Mouse (Mus musculus) kidney, adult 2 months (tissue): ENCODE measurements at regions not wholly inside any gene's neighbourhood (a gene's known extent, or its start where the extent isn't known, plus 50 kb on each side); places are given as distances from the start of the nearest gene placed in this dataset.
A peak's percentile ranks its signal among the peaks of the same experiment; 100 is the strongest.

Experiments
- DNase-seq: peaks from one replicate; pipeline ENCODE4 v3.0.0; 2021
- H3K27ac ChIP-seq: fragments of 200-500 bp; 2 replicates; pipeline ENCODE4 v1.5.1; 2012; ENCODE audit warnings: low read depth, low read length, control low read depth, inconsistent platforms; ENCODE audit not compliant: insufficient read depth
- H3K27me3 ChIP-seq: fragments of 200-500 bp; replicated peaks from 2 replicates; pipeline ENCODE4 v1.6.1; 2012; ENCODE audit warnings: mild to moderate bottlenecking, moderate library complexity, low read length, inconsistent platforms; ENCODE audit not compliant: control insufficient read depth, insufficient read depth
- H3K36me3 ChIP-seq: fragments of 200-500 bp; 2 replicates; pipeline ENCODE4 v1.6.1; 2012; ENCODE audit warnings: mild to moderate bottlenecking, moderate library complexity, low read length, inconsistent platforms; ENCODE audit not compliant: control insufficient read depth, insufficient read depth
- H3K4me1 ChIP-seq: fragments of 200-500 bp; 2 replicates; pipeline ENCODE4 v1.6.1; 2011; ENCODE audit warnings: low read length; ENCODE audit not compliant: control insufficient read depth, insufficient read depth
- H3K4me3 ChIP-seq: fragments of 200-500 bp; 2 replicates; pipeline ENCODE4 v1.5.1; 2011; ENCODE audit warnings: mild to moderate bottlenecking, low read depth, low read length, control low read depth; ENCODE audit not compliant: insufficient read depth
- CTCF ChIP-seq: fragments of 200-500 bp; conservative IDR thresholded peaks from 2 replicates; pipeline ENCODE4 v1.5.1; 2011; ENCODE audit warnings: low read depth, mild to moderate bottlenecking, control low read depth, low read length, moderate library complexity, mixed read lengths; ENCODE audit not compliant: insufficient read depth, insufficient read length
- POLR2A ChIP-seq: fragments of 200-500 bp; IDR thresholded peaks from one replicate; pipeline ENCODE4 v1.6.1; 2011; ENCODE audit warnings: low read depth, low read length, control low read depth
- WGBS: fragments of 180-500 bp; shearing (Covaris S2); methylation state at CpG from one replicate; pipeline ENCODE4 v1.1.7; 2018; 5-methylcytosine and 5-hydroxymethylcytosine counted together

DNA sequence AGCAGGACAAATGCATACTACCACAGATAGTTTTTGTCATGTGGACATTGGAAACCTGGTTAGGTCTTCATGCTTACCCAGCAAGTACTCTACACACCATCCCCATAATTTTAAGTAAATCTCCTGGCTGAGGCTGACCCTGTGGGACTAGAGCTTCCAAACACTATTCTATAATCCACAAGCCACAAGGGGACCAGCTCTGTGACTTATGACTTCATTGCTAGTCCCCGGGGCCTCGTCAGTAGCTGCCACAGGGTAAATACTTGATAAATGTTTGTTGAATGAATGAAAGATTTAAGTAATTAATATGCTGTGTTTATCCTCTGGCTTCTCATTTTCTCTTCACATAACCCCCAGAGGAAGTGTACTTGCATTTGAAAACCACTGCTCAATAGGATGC, 423.0 kb downstream of the Cbln4 start:
- no peak for DNase-seq
- Histone ChIP-seq H3K27me3 (no peaks in the 10 kb centered on the region), H3K4me1 (no peaks in the 10 kb centered on the region), H3K27ac (no peak overlapping the region), H3K4me3 (no peak overlapping the region), H3K36me3 (no peaks in the 10 kb centered on the region)
- 81% methylated on average over 2 of the region's 2 CpGs for WGBS
- TF ChIP-seq CTCF = no peak
- TF ChIP-seq POLR2A = no peak

- H3K4me3 ChIP-seq = no peak overlapping the region
- no peak for DNase-seq
- H3K4me1 ChIP-seq = no peaks in the 10 kb centered on the region
- H3K36me3 ChIP-seq = no peaks in the 10 kb centered on the region
- no peaks in the 10 kb centered on the region for H3K27me3 ChIP-seq
- no peak for TF ChIP-seq CTCF
- no peak for TF ChIP-seq POLR2A
- H3K27ac ChIP-seq = no peak overlapping the region
- 74% methylated on average over 4 of the region's 4 CpGs for WGBS
Measured at GRCm38 (mm10) chr2:171618771-171619170, 424.5 kb downstream of the Cbln4 start.

DNA sequence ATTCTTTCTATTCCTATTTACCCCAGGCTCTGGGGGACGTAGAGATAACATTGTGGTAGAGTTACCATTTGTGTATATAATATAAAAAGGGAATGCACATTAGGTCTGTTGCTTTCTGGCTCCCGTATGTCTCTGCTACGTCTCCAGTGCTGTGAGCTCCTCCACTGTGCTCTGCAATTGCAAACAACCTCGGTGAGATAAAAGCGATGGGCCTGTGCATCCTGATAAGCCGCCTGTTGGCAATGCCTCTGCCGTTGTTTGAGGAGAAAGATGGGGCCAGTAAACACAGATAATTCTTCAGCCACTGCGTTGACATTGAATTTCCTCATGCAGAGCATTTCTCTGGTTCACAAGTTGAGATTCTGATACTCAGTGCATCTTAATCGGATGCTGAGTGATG, 424.9 kb downstream of the Cbln4 start:
- WGBS = 88% methylated on average over 9 of the region's 9 CpGs
- Histone ChIP-seq H3K27ac (no peak overlapping the region), H3K4me3 (no peak overlapping the region)

GRCm38 (mm10) chr2:171615462-171615861, 427.8 kb downstream of the Cbln4 start:
- no peaks in the 10 kb centered on the region for H3K4me1 ChIP-seq
- DNase-seq = peak; percentile 55

More for the DNA sequence above, 424.9 kb downstream of the Cbln4 start:
- DNase-seq = no peak
- Histone ChIP-seq H3K27me3 (no peaks in the 10 kb centered on the region), H3K4me1 (no peaks in the 10 kb centered on the region), H3K36me3 (no peaks in the 10 kb centered on the region)
- no peak for TF ChIP-seq CTCF
- no peak for TF ChIP-seq POLR2A

GRCm38 (mm10) chr2:171605064-171605463, 438.2 kb downstream of the Cbln4 start:
- no peaks in the 10 kb centered on the region for H3K36me3 ChIP-seq
- no peak overlapping the region for H3K4me3 ChIP-seq
- 59% methylated on average over 5 of the region's 5 CpGs for WGBS
- no peak for DNase-seq
- TF ChIP-seq POLR2A (no peak), CTCF (no peak)
- H3K27ac ChIP-seq = no peak overlapping the region
- H3K27me3 ChIP-seq = no peaks in the 10 kb centered on the region
- no peaks in the 10 kb centered on the region for H3K4me1 ChIP-seq

More at GRCm38 (mm10) chr2:171615462-171615861, 427.8 kb downstream of the Cbln4 start:
- WGBS = 62% methylated on average over 2 of the region's 2 CpGs
- no peaks in the 10 kb centered on the region for H3K36me3 ChIP-seq
- no peak overlapping the region for H3K4me3 ChIP-seq
- no peak for TF ChIP-seq CTCF
- TF ChIP-seq POLR2A = no peak
- no peaks in the 10 kb centered on the region; the same call in 1 of the 2 replicates for H3K27me3 ChIP-seq
- no peak overlapping the region for H3K27ac ChIP-seq

DNA sequence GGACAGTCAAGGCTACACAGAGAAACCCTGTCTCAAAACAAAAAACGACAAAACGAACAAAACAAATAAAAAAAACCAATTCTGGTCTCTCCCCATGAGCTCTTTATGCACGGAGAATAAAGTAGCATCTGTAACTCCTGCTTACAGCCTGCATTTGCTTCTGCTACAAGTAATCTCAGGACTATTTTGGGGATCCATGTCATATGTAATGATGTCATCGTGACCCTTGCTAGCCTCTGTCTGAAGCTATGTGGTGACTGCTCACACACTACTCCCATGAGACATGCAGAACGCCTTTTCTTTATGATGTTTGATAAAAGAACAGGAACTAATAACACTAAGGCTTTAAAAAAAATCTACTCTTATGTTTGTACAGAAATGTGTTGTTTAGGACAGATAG, 448.0 kb downstream of the Cbln4 start:
- no peaks in the 10 kb centered on the region for H3K27me3 ChIP-seq
- 84% methylated on average over 5 of the region's 5 CpGs for WGBS
- TF ChIP-seq CTCF = no peak
- TF ChIP-seq POLR2A = no peak
- DNase-seq = no peak
- H3K27ac ChIP-seq = no peak overlapping the region
- H3K4me3 ChIP-seq = no peak overlapping the region
- H3K36me3 ChIP-seq = no peaks in the 10 kb centered on the region
- no peaks in the 10 kb centered on the region for H3K4me1 ChIP-seq

DNA sequence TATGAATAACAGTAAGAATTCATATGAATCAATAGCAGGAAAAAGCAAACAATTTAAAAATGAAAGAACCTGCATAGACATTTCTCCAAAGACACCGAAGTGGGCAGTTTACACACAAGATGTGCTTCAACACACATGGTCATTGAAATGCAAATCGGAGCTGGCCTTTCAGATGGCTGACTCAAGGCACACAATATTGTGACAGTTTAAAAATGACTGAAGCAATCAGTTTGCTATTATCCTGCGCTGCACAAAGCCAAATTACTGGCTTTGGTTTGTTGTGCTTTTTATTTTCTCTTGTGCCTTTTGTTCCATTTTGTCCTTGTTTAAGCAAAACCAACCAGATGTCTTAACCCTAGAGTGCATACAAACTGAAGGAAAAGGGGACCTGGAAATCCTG, 449.4 kb downstream of the Cbln4 start:
- WGBS = 83% methylated on average over 3 of the region's 3 CpGs
- no peak for DNase-seq
- no peaks in the 10 kb centered on the region for H3K36me3 ChIP-seq
- no peaks in the 10 kb centered on the region for H3K4me1 ChIP-seq
- H3K27me3 ChIP-seq = no peaks in the 10 kb centered on the region
- TF ChIP-seq CTCF = no peak
- no peak for TF ChIP-seq POLR2A
- H3K4me3 ChIP-seq = no peak overlapping the region
- H3K27ac ChIP-seq = no peak overlapping the region

DNA sequence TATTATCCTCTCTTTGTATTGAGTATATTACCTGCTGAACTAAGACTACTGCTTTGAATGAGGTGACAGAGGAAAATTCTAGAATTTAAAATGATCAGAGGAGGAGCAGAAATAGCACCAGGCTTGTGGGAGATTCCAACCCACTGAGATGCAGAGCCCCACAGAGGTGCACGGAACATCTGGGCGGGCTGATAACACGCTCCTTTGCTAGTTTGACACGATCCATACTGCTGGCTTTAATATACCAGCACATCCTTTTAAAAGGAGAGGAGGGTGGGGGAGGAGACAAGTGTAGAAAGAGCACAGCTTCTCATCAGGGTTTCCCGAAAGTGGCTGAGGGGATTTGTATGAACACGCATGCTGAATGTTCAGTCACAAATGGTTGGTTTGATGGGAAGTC, 451.0 kb downstream of the Cbln4 start:
- no peak overlapping the region for H3K27ac ChIP-seq
- no peak for TF ChIP-seq POLR2A
- H3K4me3 ChIP-seq = no peak overlapping the region
- no peaks in the 10 kb centered on the region for H3K4me1 ChIP-seq
- no peaks in the 10 kb centered on the region for H3K36me3 ChIP-seq
- H3K27me3 ChIP-seq = no peaks in the 10 kb centered on the region
- DNase-seq = no peak
- 89% methylated on average over 6 of the region's 6 CpGs for WGBS
